Mouse (Mus musculus): ENCODE data around the gene Secisbp2l.

Gene Secisbp2l

DNA sequence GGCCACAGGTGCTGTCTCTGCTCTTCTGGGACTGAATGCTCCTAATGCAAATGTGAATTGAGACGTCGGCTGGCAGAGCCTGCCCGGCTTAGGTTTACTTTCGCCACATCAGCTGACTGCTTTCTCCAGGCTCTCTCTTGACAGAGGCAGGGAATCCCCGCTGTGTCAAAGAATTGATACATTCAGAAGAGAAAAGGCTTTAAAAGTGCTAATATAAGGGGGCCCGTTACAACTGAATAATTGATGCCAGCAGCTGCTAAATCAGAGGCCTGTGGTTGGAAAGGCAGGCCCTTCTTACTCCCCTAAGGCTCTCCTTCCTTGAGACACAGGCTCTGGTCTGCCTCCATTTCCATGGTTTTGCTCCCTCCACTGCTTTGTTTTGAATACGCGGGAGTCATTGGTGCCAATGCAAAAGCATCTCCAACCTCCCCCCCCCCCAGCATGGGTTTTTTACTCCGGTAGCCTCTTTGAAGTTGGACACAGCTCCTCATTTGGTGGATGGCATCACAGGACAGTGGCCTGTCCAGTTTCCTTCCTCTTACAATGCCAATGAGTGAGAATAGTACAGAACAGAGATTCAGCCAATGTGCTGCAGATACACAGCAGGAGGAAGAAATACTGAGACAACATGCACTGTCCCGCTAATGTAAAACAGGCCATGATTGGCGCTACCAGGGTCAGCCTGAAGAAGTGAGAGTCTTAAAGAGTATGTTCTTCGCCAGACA, 77.6 kb downstream of the Secisbp2l start:
- no peak for DNase-seq (ENCODE audit: low spot score in 2 of 2)

DNA sequence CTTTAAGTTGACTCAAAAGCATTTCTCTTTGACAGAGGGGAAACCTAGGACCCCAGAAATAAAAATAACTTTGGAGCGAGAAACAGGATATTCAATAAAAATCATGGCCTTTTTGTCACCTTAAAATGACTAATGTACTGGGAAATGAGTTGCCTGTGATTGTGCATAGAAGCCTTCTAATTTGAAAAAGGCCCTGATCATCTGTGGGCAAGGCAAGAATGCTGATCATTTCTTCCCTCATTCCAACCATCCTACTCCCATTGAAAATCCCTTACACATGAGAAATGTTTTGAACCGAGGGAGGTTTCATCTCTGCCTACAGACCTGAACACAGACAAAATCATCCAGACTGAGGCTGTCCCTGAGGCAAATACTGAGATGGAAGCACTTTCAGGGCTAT, 79.8 kb downstream of the Secisbp2l start:
- DNase-seq (ENCODE audit: low spot score in 2 of 2): no peak

DNA sequence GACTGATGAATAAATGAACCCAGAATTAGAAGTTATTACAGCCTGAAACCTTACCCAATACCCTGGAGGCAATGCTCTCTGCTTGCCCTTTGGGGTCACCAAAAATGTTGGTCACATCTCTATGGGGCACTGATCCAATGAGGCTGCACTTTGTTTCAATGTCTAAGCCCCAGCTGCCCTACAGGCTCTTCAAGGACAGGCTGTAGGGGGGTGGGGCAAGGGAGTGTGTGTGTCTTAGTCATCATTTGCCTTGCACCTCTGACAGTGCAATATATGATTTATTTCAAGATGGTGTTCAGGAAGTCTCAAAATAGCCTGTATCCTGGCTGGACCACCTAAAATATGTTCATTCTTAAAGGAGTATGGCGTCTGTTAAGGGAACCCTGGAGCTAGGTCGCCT, 81.1 kb downstream of the Secisbp2l start:
- no peak for DNase-seq (ENCODE audit: low spot score in 2 of 2)

DNA sequence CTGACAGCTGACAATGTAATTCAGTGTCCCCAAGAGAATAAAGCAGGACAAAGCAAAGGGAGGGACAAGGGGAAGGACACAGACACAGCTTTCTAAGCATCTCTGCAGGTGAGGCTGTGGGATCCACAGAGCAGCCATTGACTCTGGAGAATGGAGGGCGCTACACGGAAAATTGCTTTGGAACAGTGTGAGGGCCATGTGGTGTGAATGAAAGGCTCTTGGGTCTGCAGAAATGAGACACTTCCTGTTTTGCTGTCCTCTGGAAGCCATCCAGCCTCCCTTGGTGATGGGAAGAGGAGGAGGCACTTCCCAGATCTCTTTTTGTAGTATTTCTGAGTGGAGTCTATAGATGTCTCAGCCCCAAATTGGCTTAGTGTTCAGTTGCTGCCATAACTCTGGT, 86.5 kb downstream of the Secisbp2l start:
- DNase-seq (ENCODE audit: low spot score in 2 of 2): no peak

DNA sequence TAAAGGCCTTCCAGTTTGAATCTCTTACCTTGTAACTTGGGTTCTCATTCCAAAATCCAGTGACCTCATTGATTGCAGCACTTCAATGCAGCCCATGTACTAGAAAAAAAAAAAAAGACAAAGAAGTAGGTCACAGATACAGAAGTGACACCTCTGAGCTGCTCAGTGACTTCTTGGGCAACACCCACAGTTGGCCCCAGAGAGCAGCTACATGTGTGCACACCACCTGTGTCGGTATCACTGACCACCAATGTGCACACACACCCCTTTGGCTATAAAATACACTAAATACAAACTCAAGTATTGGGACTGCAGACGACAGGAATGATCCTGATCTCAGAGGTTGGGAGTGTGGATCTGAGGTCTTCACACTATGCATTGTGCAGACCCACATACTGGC, 87.9 kb downstream of the Secisbp2l start:
- peak in 1 of 2 experiments; percentile 29 for DNase-seq (ENCODE audit: low spot score in 2 of 2)

DNA sequence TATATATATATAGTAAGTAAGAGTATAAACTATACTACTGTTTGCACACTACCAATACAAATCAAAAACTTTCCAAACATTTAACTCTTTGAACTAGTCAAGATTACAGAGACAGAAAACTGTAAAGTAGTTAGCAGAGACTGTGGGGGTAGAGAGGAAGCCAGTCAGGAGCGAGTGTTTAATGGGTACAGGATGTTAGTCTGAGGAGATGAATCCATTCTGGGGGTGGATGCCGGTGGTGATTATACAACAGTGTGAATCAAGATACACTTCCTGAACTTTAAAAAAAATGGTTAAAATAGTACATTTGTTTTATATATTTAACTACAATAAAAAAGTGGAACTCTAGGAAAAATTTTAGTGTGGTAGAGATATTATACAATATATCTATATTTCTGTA, 90.7 kb downstream of the Secisbp2l start:
- peak in 1 of 2 experiments; percentile 7 for DNase-seq (ENCODE audit: low spot score in 2 of 2)
